Mouse (Mus musculus): ENCODE measurements around the gene Ptpru. TPM values are rescaled to one million over a fixed set of nuclear protein-coding genes. Genes with fewer than 3 reads are reported as not detected.

The Ptpru gene
- polyA plus RNA-seq, 1 experiment from 2014 or later, result 12.4 TPM

- H3K9me3 ChIP-seq (ENCODE audit: low read depth, low read length), result no peaks in the 10 kb centered on the region
- no peaks in the 10 kb centered on the region for H3K27me3 ChIP-seq (ENCODE audit: insufficient read depth, low read length)
- WGBS, result 68% methylated on average over 3 of the region's 3 CpGs
- ATAC-seq (ENCODE audit: insufficient read depth), result no peak
- no peak for DNase-seq
- H3K36me3 ChIP-seq (ENCODE audit: insufficient read depth), result no peaks in the 10 kb centered on the region
- H3K4me1 ChIP-seq (ENCODE audit: insufficient read depth), result no peaks in the 10 kb centered on the region; the same call in 1 of the 2 replicates
- no peak for TF ChIP-seq CTCF (IDR thresholded peaks at IDR 0.05; ENCODE audit: low read depth)
- H3K4me2 ChIP-seq, result no peak overlapping the region
- H3K4me3 ChIP-seq (ENCODE audit: low read depth, low read length), result no peak overlapping the region
- H3K27ac ChIP-seq (ENCODE audit: low read depth), result no peak overlapping the region
- no peak overlapping the region for H3K9ac ChIP-seq
Observed at GRCm38 (mm10) chr4:131824939-131825338, 13.1 kb downstream of the Ptpru start.

- Histone ChIP-seq H3K9me3 (ENCODE audit: low read depth, low read length) (no peaks in the 10 kb centered on the region), H3K4me3 (ENCODE audit: low read depth, low read length) (no peak overlapping the region), H3K27me3 (ENCODE audit: insufficient read depth, low read length) (no peaks in the 10 kb centered on the region), H3K27ac (ENCODE audit: low read depth) (no peak overlapping the region), H3K36me3 (ENCODE audit: insufficient read depth) (0 out of 2 replicates have a peak, but pooled peaks cover 4% of the 10 kb centered on the region), H3K4me1 (ENCODE audit: insufficient read depth) (no peaks in the 10 kb centered on the region), H3K9ac (no peak overlapping the region), H3K4me2 (no peak overlapping the region)
- DNase-seq (no peak), ATAC-seq (ENCODE audit: insufficient read depth) (no peak)
- WGBS, result 72% methylated on average over 3 of the region's 3 CpGs
- no peak for TF ChIP-seq CTCF (IDR thresholded peaks at IDR 0.05; ENCODE audit: low read depth)
Observed at GRCm38 (mm10) chr4:131822583-131822982, 15.5 kb downstream of the Ptpru start.

- H3K27me3 ChIP-seq (ENCODE audit: insufficient read depth, low read length), result no peaks in the 10 kb centered on the region
- no peaks in the 10 kb centered on the region for H3K4me1 ChIP-seq (ENCODE audit: insufficient read depth)
- TF ChIP-seq CTCF (IDR thresholded peaks at IDR 0.05; ENCODE audit: low read depth), result no peak
- ATAC-seq (ENCODE audit: insufficient read depth), result no peak
- no peaks in the 10 kb centered on the region for H3K9me3 ChIP-seq (ENCODE audit: low read depth, low read length)
- H3K9ac ChIP-seq, result no peak overlapping the region
- H3K36me3 ChIP-seq (ENCODE audit: insufficient read depth), result 0 out of 2 replicates have a peak, but pooled peaks cover 4% of the 10 kb centered on the region
- no peak for DNase-seq
- no peak overlapping the region for H3K4me2 ChIP-seq
- 53% methylated on average over 16 of the region's 16 CpGs for WGBS
- H3K4me3 ChIP-seq (ENCODE audit: low read depth, low read length), result no peak overlapping the region
- H3K27ac ChIP-seq (ENCODE audit: low read depth), result no peak overlapping the region
Observed at GRCm38 (mm10) chr4:131821161-131821731, 16.8 kb downstream of the Ptpru start.

- Histone ChIP-seq H3K4me2 (no peak overlapping the region), H3K9ac (no peak overlapping the region), H3K4me1 (ENCODE audit: insufficient read depth) (no peaks in the 10 kb centered on the region), H3K9me3 (ENCODE audit: low read depth, low read length) (no peaks in the 10 kb centered on the region), H3K27ac (ENCODE audit: low read depth) (no peak overlapping the region), H3K27me3 (ENCODE audit: insufficient read depth, low read length) (no peaks in the 10 kb centered on the region), H3K36me3 (ENCODE audit: insufficient read depth) (0 out of 2 replicates have a peak, but pooled peaks cover 4% of the 10 kb centered on the region), H3K4me3 (ENCODE audit: low read depth, low read length) (no peak overlapping the region)
- ATAC-seq (ENCODE audit: insufficient read depth), result no peak
- TF ChIP-seq CTCF (IDR thresholded peaks at IDR 0.05; ENCODE audit: low read depth), result no peak
- DNase-seq, result no peak
- WGBS, result 42% methylated on average over 23 of the region's 23 CpGs
Observed at GRCm38 (mm10) chr4:131818926-131819325, 19.2 kb downstream of the Ptpru start.

GRCm38 (mm10) chr4:131815774-131816173 is 22.3 kb downstream of the Ptpru start:
- TF ChIP-seq CTCF (IDR thresholded peaks at IDR 0.05; ENCODE audit: low read depth), result no peak
- no peaks in the 10 kb centered on the region for H3K9me3 ChIP-seq (ENCODE audit: low read depth, low read length)
- H3K4me2 ChIP-seq, result no peak overlapping the region
- no peak overlapping the region for H3K9ac ChIP-seq
- 0 out of 2 replicates have a peak, but pooled peaks cover 4% of the 10 kb centered on the region for H3K36me3 ChIP-seq (ENCODE audit: insufficient read depth)
- no peak overlapping the region for H3K4me3 ChIP-seq (ENCODE audit: low read depth, low read length)
- DNase-seq (no peak), ATAC-seq (ENCODE audit: insufficient read depth) (0 out of 2 replicates have a peak, but pooled peaks have one; percentile 24)
- H3K4me1 ChIP-seq (ENCODE audit: insufficient read depth), result no peaks in the 10 kb centered on the region
- H3K27ac ChIP-seq (ENCODE audit: low read depth), result no peak overlapping the region
- WGBS, result 40% methylated on average over 10 of the region's 10 CpGs
- H3K27me3 ChIP-seq (ENCODE audit: insufficient read depth, low read length), result no peaks in the 10 kb centered on the region

- TF ChIP-seq CTCF (IDR thresholded peaks at IDR 0.05; ENCODE audit: low read depth), result no peak
- H3K9ac ChIP-seq, result no peak overlapping the region
- no peaks in the 10 kb centered on the region for H3K9me3 ChIP-seq (ENCODE audit: low read depth, low read length)
- H3K27me3 ChIP-seq (ENCODE audit: insufficient read depth, low read length), result no peaks in the 10 kb centered on the region
- no peak overlapping the region for H3K27ac ChIP-seq (ENCODE audit: low read depth)
- ATAC-seq (ENCODE audit: insufficient read depth) (no peak), DNase-seq (peak; percentile 22)
- H3K4me3 ChIP-seq (ENCODE audit: low read depth, low read length), result no peak overlapping the region
- 68% methylated on average over 10 of the region's 10 CpGs for WGBS
- H3K36me3 ChIP-seq (ENCODE audit: insufficient read depth), result 0 out of 2 replicates have a peak, but pooled peaks cover 4% of the 10 kb centered on the region
- H3K4me1 ChIP-seq (ENCODE audit: insufficient read depth), result no peaks in the 10 kb centered on the region
- H3K4me2 ChIP-seq, result no peak overlapping the region
Observed at GRCm38 (mm10) chr4:131814869-131815268, 23.2 kb downstream of the Ptpru start.

GRCm38 (mm10) chr4:131813798-131814197 is 24.3 kb downstream of the Ptpru start:
- H3K4me3 ChIP-seq (ENCODE audit: low read depth, low read length), result no peak overlapping the region
- no peak overlapping the region for H3K9ac ChIP-seq
- ATAC-seq (ENCODE audit: insufficient read depth), result no peak
- H3K4me2 ChIP-seq, result no peak overlapping the region
- no peak overlapping the region for H3K27ac ChIP-seq (ENCODE audit: low read depth)
- DNase-seq, result no peak
- H3K36me3 ChIP-seq (ENCODE audit: insufficient read depth), result no peaks in the 10 kb centered on the region
- TF ChIP-seq CTCF (IDR thresholded peaks at IDR 0.05; ENCODE audit: low read depth), result no peak
- WGBS, result 51% methylated on average over 7 of the region's 7 CpGs
- no peaks in the 10 kb centered on the region for H3K9me3 ChIP-seq (ENCODE audit: low read depth, low read length)
- H3K27me3 ChIP-seq (ENCODE audit: insufficient read depth, low read length), result no peaks in the 10 kb centered on the region
- H3K4me1 ChIP-seq (ENCODE audit: insufficient read depth), result no peaks in the 10 kb centered on the region
